Mouse (Mus musculus): ENCODE data around the gene Lysmd4. TPM values are rescaled to one million over a fixed set of nuclear protein-coding genes. Genes with fewer than 3 reads are reported as not detected.

Gene Lysmd4
- polyA plus RNA-seq, 1 experiment from 2014 or later = 7.8 TPM

DNA sequence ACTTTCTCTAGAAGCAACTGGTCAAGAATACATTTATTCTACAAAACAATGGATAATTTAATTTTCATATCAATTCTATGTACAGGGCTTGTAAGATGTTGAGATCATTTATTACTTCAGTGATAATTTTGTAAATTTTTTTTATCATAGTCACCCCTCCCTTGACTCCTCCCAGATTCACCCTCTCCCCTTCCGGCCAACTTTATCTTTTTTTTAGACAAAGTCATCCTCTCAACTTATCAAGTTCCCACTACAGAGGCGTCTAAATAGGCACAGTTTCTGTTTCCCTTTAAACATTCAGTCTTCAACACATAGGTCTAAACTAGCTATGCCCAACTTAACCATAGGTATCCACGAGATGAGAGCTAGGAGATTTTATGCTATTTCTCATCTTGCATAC is 90.9 kb downstream of the Lysmd4 start:
- Histone ChIP-seq H3K27me3 (ENCODE audit: control insufficient read depth, insufficient read depth, low read length) (no peaks in the 10 kb centered on the region), H3K4me3 (ENCODE audit: low read depth, low read length) (no peak overlapping the region), H3K4me2 (no peak overlapping the region), H3K36me3 (ENCODE audit: control insufficient read depth, insufficient read depth, low read length) (no peaks in the 10 kb centered on the region; the same call in 1 of the 2 replicates), H3K9ac (ENCODE audit: low read depth, low read length) (no peak overlapping the region), H3K4me1 (ENCODE audit: control insufficient read depth, insufficient read depth, low read length) (no peaks in the 10 kb centered on the region), H3K27ac (ENCODE audit: low read depth, low read length) (no peak overlapping the region), H3K9me3 (replicated peaks; ENCODE audit: control insufficient read depth, low read length) (no peaks in the 10 kb centered on the region)
- no peak for ATAC-seq (replicated peaks; ENCODE audit: insufficient number of reproducible peaks, low FRiP score, low TSS enrichment)
- 52% methylated on average over 3 of the region's 3 CpGs for WGBS (ENCODE audit: insufficient replicate concordance)

DNA sequence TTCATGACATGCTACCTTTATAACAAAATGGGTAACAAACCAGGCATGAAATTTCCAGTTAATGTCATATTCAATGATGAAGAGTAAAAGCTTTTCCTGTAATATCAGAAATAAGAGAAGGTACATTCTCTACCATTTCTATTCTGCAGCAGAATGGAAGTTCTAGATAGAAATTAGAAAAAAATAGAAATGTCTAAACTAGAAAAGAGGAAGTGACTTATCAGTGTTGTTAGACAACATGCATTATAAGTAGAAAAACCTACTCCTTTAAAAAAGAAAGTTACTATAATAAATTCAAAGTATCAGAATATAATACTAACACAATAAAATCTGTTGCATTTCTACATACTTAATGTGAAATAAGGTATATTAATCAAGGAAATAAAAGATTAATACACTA is 96.4 kb downstream of the Lysmd4 start:
- Histone ChIP-seq H3K27me3 (ENCODE audit: control insufficient read depth, insufficient read depth, low read length) (no peaks in the 10 kb centered on the region), H3K4me1 (ENCODE audit: control insufficient read depth, insufficient read depth, low read length) (no peaks in the 10 kb centered on the region), H3K27ac (ENCODE audit: low read depth, low read length) (no peak overlapping the region), H3K9me3 (replicated peaks; ENCODE audit: control insufficient read depth, low read length) (no peaks in the 10 kb centered on the region), H3K9ac (ENCODE audit: low read depth, low read length) (no peak overlapping the region), H3K4me2 (no peak overlapping the region), H3K36me3 (ENCODE audit: control insufficient read depth, insufficient read depth, low read length) (no peaks in the 10 kb centered on the region), H3K4me3 (ENCODE audit: low read depth, low read length) (no peak overlapping the region)
- ATAC-seq (replicated peaks; ENCODE audit: insufficient number of reproducible peaks, low FRiP score, low TSS enrichment) = no peak

DNA sequence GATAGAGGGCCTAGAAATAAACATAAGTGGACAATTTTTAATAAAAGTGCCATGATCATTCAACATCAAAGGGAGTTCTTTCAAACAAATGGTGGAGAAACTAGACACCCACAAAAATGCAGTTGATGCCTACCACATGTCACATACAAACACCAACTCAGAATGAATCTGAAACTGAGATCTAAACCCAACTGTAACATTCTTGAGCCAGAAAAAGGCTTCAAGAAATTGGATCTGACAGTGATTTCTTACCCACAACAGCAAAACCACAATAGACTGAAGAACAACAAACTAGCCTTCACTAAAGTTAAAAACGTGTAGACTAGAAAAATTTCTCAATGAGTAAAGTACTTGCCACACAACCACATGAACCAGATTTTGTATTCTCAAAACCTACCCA is 98.0 kb downstream of the Lysmd4 start:
- WGBS (ENCODE audit: insufficient replicate concordance) = 65% methylated on average over 1 of the region's 1 CpGs
- H3K4me2 ChIP-seq = no peak overlapping the region
- no peaks in the 10 kb centered on the region for H3K36me3 ChIP-seq (ENCODE audit: control insufficient read depth, insufficient read depth, low read length)

DNA sequence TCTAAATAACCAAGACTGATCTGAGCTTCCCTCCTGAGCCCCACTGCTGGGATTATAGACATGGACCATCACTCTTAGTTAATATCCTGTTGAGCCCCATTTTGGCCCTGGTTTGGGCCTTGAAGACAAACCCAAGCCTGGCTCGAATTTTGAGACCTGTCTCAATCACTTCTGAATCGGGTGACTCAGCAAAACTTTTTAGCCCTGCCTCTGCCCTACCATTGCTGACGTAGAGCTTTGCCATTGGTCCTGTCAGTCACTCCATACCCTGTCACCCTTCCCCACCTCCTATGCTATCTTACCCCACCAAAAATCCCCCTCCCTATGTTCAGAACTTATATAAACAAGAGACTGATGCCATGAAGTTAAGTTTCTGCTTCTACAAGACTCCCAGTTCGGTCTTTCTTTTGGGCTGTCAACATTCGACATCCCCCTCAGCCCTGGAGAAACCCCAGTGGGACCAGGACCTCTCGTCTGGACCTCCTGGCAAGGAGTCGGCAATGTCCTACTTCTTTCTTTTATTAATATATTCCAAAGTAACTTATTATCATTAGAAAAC is 119.8 kb downstream of the Lysmd4 start:
- Histone ChIP-seq H3K4me3 (ENCODE audit: low read depth, low read length) (no peak overlapping the region), H3K9me3 (replicated peaks; ENCODE audit: control insufficient read depth, low read length) (no peaks in the 10 kb centered on the region), H3K9ac (ENCODE audit: low read depth, low read length) (no peak overlapping the region), H3K4me2 (no peak overlapping the region), H3K27ac (ENCODE audit: low read depth, low read length) (no peak overlapping the region), H3K27me3 (ENCODE audit: control insufficient read depth, insufficient read depth, low read length) (no peaks in the 10 kb centered on the region), H3K4me1 (ENCODE audit: control insufficient read depth, insufficient read depth, low read length) (no peaks in the 10 kb centered on the region), H3K36me3 (ENCODE audit: control insufficient read depth, insufficient read depth, low read length) (0 out of 2 replicates have a peak, but pooled peaks cover 3% of the 10 kb centered on the region)
- ATAC-seq (replicated peaks; ENCODE audit: insufficient number of reproducible peaks, low FRiP score, low TSS enrichment) = no peak
- WGBS (ENCODE audit: insufficient replicate concordance) = 83% methylated on average over 7 of the region's 7 CpGs

More for the DNA sequence above, 98.0 kb downstream of the Lysmd4 start:
- Histone ChIP-seq H3K4me3 (ENCODE audit: low read depth, low read length) (no peak overlapping the region), H3K4me1 (ENCODE audit: control insufficient read depth, insufficient read depth, low read length) (no peaks in the 10 kb centered on the region), H3K9me3 (replicated peaks; ENCODE audit: control insufficient read depth, low read length) (no peaks in the 10 kb centered on the region), H3K27me3 (ENCODE audit: control insufficient read depth, insufficient read depth, low read length) (no peaks in the 10 kb centered on the region), H3K27ac (ENCODE audit: low read depth, low read length) (no peak overlapping the region), H3K9ac (ENCODE audit: low read depth, low read length) (no peak overlapping the region)
- no peak for ATAC-seq (replicated peaks; ENCODE audit: insufficient number of reproducible peaks, low FRiP score, low TSS enrichment)

DNA sequence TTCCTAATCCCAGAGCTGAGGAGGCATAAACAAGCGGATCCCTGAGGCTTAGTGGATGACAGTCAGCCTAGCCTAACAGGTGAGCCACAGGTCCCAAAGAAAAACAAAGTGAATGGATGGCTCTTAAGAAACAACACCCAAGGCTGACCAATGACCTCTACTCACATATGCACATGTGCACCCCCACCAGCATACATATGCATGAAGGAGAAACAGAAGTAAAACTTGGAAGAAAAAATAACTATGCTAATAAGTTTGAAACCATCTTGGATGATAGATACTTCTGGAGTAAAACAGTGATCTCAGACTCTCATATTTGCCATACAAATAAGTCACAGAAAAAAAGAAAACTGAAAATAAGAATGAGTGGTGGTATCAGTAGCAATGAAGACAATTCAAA is 122.1 kb downstream of the Lysmd4 start:
- 78% methylated on average over 1 of the region's 1 CpGs for WGBS (ENCODE audit: insufficient replicate concordance)

DNA sequence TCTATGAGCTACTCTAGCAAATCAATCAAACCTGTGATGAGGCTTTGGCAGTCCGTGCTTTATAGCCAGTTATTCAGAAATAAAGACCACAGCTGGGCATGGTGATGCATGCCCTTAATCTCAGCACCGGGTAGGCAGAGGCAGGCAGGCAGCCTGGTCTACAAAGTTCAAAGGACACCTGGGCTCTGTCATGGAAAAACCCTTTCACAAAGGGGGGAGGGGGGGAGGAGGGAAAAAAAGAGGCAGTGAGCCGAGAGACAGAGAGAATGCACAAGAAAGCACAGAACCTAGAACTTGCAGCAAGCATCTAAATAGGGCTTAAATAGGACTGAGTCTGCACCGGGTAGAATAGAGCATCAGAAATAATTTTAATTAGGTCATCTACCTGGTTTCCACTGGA is 130.6 kb downstream of the Lysmd4 start:
- Histone ChIP-seq H3K27ac (ENCODE audit: low read depth, low read length) (no peak overlapping the region), H3K27me3 (ENCODE audit: control insufficient read depth, insufficient read depth, low read length) (no peaks in the 10 kb centered on the region), H3K36me3 (ENCODE audit: control insufficient read depth, insufficient read depth, low read length) (no peaks in the 10 kb centered on the region; the same call in 1 of the 2 replicates), H3K4me2 (no peak overlapping the region), H3K4me3 (ENCODE audit: low read depth, low read length) (no peak overlapping the region), H3K9ac (ENCODE audit: low read depth, low read length) (no peak overlapping the region), H3K4me1 (ENCODE audit: control insufficient read depth, insufficient read depth, low read length) (no peaks in the 10 kb centered on the region), H3K9me3 (replicated peaks; ENCODE audit: control insufficient read depth, low read length) (no peaks in the 10 kb centered on the region)
- no peak for ATAC-seq (replicated peaks; ENCODE audit: insufficient number of reproducible peaks, low FRiP score, low TSS enrichment)
- 73% methylated on average over 4 of the region's 4 CpGs for WGBS (ENCODE audit: insufficient replicate concordance)

More for the DNA sequence above, 122.1 kb downstream of the Lysmd4 start:
- H3K4me1 ChIP-seq (ENCODE audit: control insufficient read depth, insufficient read depth, low read length) = no peaks in the 10 kb centered on the region
- H3K27me3 ChIP-seq (ENCODE audit: control insufficient read depth, insufficient read depth, low read length) = no peaks in the 10 kb centered on the region
- H3K9ac ChIP-seq (ENCODE audit: low read depth, low read length) = no peak overlapping the region
- H3K9me3 ChIP-seq (replicated peaks; ENCODE audit: control insufficient read depth, low read length) = no peaks in the 10 kb centered on the region
- H3K27ac ChIP-seq (ENCODE audit: low read depth, low read length) = no peak overlapping the region
- H3K4me3 ChIP-seq (ENCODE audit: low read depth, low read length) = no peak overlapping the region
- no peak overlapping the region for H3K4me2 ChIP-seq
- no peak for ATAC-seq (replicated peaks; ENCODE audit: insufficient number of reproducible peaks, low FRiP score, low TSS enrichment)
- H3K36me3 ChIP-seq (ENCODE audit: control insufficient read depth, insufficient read depth, low read length) = 0 out of 2 replicates have a peak, but pooled peaks cover 3% of the 10 kb centered on the region

DNA sequence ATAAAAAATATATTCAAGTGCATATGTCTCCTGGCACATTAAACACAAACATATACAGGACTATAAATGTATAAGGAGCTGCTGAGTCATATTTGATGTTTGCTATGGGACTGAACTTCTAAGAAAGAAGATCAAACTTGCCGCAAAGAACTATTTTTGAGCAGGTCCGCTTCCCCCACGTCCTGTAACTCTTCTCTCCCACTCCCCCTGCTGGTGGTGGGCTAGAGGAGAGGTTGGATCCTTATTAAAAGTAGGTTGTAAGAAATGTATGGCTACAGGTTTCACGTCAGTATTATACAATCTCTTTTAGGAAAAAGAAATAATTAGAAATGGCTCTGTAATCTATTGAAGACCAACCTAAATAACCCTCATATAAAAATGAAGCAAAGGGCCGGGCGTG is 131.3 kb downstream of the Lysmd4 start:
- Histone ChIP-seq H3K36me3 (ENCODE audit: control insufficient read depth, insufficient read depth, low read length) (no peaks in the 10 kb centered on the region; the same call in 1 of the 2 replicates), H3K27ac (ENCODE audit: low read depth, low read length) (no peak overlapping the region), H3K9ac (ENCODE audit: low read depth, low read length) (no peak overlapping the region), H3K4me1 (ENCODE audit: control insufficient read depth, insufficient read depth, low read length) (no peaks in the 10 kb centered on the region), H3K4me2 (no peak overlapping the region), H3K27me3 (ENCODE audit: control insufficient read depth, insufficient read depth, low read length) (no peaks in the 10 kb centered on the region), H3K9me3 (replicated peaks; ENCODE audit: control insufficient read depth, low read length) (no peaks in the 10 kb centered on the region), H3K4me3 (ENCODE audit: low read depth, low read length) (no peak overlapping the region)
- 86% methylated on average over 6 of the region's 6 CpGs for WGBS (ENCODE audit: insufficient replicate concordance)
- ATAC-seq (replicated peaks; ENCODE audit: insufficient number of reproducible peaks, low FRiP score, low TSS enrichment) = no peak

DNA sequence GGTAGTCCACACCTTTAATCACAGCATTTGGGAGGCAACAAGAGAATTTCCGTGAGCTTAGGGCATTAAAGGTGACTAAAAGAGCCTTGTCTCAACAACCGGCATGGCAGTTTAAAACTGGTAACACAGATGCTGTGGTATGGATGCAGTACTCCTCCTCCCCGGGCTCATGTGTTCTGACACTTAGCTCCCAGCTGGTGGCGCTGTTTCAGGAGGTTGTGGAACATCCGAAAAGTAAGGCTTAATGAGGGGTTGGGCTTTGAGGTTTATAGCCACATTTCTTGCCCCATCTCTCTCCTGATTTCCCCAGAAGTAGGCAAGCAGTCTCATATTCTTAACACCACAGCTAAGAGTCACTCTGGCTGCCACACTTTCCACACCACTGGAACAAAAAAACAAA is 133.5 kb downstream of the Lysmd4 start:
- no peak overlapping the region for H3K4me2 ChIP-seq
- peaks cover 3% of the 10 kb centered on the region; the same call in 1 of the 2 replicates for H3K4me1 ChIP-seq (ENCODE audit: control insufficient read depth, insufficient read depth, low read length)
- H3K27me3 ChIP-seq (ENCODE audit: control insufficient read depth, insufficient read depth, low read length) = no peaks in the 10 kb centered on the region
- H3K9me3 ChIP-seq (replicated peaks; ENCODE audit: control insufficient read depth, low read length) = no peaks in the 10 kb centered on the region
- no peaks in the 10 kb centered on the region for H3K36me3 ChIP-seq (ENCODE audit: control insufficient read depth, insufficient read depth, low read length)
- 87% methylated on average over 5 of the region's 5 CpGs for WGBS (ENCODE audit: insufficient replicate concordance)
- no peak for ATAC-seq (replicated peaks; ENCODE audit: insufficient number of reproducible peaks, low FRiP score, low TSS enrichment)
- no peak overlapping the region for H3K9ac ChIP-seq (ENCODE audit: low read depth, low read length)
- H3K4me3 ChIP-seq (ENCODE audit: low read depth, low read length) = no peak overlapping the region
- no peak overlapping the region for H3K27ac ChIP-seq (ENCODE audit: low read depth, low read length)

Measured in heart, embryonic 11.5 days (tissue).